Mouse (Mus musculus): ENCODE measurements around the gene Traf3. TPM values are rescaled to one million over a fixed set of nuclear protein-coding genes. Genes with fewer than 3 reads are reported as not detected.

Traf3 gene
- polyA plus RNA-seq, 1 experiment = 20.2 TPM

DNA sequence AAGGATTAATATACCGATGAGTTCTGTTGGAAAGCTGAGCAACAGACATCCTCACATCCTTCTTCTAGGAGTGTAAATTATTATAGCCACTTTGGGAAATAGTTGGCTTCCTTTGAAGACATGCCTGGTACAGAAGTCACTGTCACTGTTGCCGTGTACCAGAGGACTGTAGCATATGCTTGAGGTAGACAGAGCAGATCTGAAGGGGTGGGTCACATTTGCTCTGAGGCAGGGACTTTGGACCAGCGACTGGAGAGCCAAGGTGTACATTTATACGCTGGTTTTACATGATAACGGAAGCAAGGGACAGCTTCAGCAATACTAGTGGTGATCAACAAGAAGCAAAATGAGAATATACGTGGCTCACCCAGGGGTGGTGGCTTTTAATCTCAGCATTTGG is 52.7 kb downstream of the Traf3 start:
- TF ChIP-seq POLR2A (IDR thresholded peaks at IDR 0.05; ENCODE audit: borderline replicate concordance, extremely low read depth, low read depth, low read length) = no peak
- TF ChIP-seq CTCF (IDR thresholded peaks at IDR 0.05; ENCODE audit: insufficient read depth, low read length) = no peak
- H3K4me3 ChIP-seq (replicated peaks; ENCODE audit: extremely low read depth, low read depth, low read length) = no peak overlapping the region
- 97% methylated on average over 6 of the region's 6 CpGs for WGBS

DNA sequence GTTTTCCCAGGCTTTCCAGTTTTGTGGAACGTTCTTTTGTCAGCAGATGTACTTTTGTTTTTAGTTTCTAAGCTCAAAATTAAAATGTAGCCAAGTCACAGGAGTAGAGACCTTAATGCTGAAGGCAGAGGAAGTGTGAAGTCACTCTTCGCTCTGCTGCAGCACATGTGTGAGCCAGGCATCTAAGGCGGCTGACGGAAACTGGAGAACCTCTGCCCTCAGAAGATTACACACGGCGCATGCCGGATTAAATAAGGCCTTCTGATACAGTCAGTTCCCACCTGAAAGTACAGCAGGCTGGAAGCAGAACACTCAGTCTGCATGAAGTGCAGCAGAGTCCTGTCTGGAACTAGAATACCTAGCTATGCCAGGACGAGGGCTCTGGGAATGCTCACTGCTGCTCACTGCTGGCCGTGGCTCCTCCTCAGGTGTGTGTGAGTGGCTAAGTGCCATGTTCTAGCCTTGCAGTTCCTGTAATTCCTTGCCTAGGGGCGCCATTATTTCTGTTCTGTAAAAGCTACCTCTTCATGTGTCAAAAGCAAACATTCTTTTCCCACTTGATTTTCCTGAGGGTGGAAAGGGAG is 59.1 kb downstream of the Traf3 start:
- TF ChIP-seq CTCF (IDR thresholded peaks at IDR 0.05; ENCODE audit: insufficient read depth, low read length) (no peak), POLR2A (IDR thresholded peaks at IDR 0.05; ENCODE audit: borderline replicate concordance, extremely low read depth, low read depth, low read length) (no peak)
- Histone ChIP-seq H3K4me1 (ENCODE audit: control insufficient read depth, insufficient read depth, low read length) (no peaks in the 10 kb centered on the region), H3K4me3 (replicated peaks; ENCODE audit: extremely low read depth, low read depth, low read length) (no peak overlapping the region)
- peak; percentile 17 for DNase-seq
- 59% methylated on average over 10 of the region's 10 CpGs for WGBS

More for the DNA sequence above, 52.7 kb downstream of the Traf3 start:
- 0 out of 2 replicates have a peak, but pooled peaks cover 2% of the 10 kb centered on the region for H3K4me1 ChIP-seq (ENCODE audit: control insufficient read depth, insufficient read depth, low read length)
- DNase-seq = no peak

DNA sequence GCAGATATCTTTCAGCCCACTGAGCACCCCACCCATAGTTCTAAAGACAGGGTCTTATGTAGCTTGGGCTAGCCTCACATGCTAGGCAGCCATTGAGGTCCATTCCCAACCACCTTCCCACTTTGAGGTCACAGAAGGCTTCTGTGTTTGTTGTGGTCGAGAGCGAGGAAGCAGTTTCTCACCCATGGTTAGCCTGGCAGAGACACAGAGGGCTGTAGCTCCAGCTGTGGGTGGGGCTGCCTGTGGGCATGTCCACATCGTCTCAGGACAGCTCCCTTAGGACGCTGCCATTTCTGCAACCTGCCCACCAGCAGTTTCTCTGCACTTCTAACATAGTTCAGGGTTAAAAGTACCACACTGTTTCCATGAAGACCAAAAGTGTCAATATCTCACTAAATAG is 61.2 kb downstream of the Traf3 start:
- TF ChIP-seq POLR2A (IDR thresholded peaks at IDR 0.05; ENCODE audit: borderline replicate concordance, extremely low read depth, low read depth, low read length) = no peak
- no peak for TF ChIP-seq CTCF (IDR thresholded peaks at IDR 0.05; ENCODE audit: insufficient read depth, low read length)
- H3K4me3 ChIP-seq (replicated peaks; ENCODE audit: extremely low read depth, low read depth, low read length) = no peak overlapping the region
- no peaks in the 10 kb centered on the region for H3K4me1 ChIP-seq (ENCODE audit: control insufficient read depth, insufficient read depth, low read length)
- DNase-seq = no peak
- WGBS = 45% methylated on average over 4 of the region's 4 CpGs

DNA sequence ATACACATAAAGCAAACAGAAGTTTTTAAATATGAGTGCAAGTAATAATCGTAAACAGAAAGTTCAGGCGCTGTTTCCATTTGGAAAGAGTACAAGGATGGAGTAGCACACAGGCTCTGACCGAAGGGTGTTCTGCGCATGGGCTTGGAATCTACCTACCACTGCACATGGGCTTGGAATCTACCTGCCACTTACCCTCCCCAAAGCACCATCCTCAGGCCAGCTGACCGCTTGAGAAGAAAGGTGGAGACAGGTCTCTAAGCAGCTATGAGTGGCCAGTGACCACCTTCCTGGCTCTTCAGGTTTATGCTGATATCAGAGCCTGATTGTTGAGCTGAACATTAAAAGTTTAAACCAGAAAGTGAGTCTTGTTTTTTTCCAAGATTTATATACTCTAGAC is 62.3 kb downstream of the Traf3 start:
- TF ChIP-seq CTCF (IDR thresholded peaks at IDR 0.05; ENCODE audit: insufficient read depth, low read length) = no peak
- no peak for TF ChIP-seq POLR2A (IDR thresholded peaks at IDR 0.05; ENCODE audit: borderline replicate concordance, extremely low read depth, low read depth, low read length)
- WGBS = 76% methylated on average over 5 of the region's 5 CpGs
- no peak for DNase-seq
- no peaks in the 10 kb centered on the region for H3K4me1 ChIP-seq (ENCODE audit: control insufficient read depth, insufficient read depth, low read length)
- no peak overlapping the region for H3K4me3 ChIP-seq (replicated peaks; ENCODE audit: extremely low read depth, low read depth, low read length)

DNA sequence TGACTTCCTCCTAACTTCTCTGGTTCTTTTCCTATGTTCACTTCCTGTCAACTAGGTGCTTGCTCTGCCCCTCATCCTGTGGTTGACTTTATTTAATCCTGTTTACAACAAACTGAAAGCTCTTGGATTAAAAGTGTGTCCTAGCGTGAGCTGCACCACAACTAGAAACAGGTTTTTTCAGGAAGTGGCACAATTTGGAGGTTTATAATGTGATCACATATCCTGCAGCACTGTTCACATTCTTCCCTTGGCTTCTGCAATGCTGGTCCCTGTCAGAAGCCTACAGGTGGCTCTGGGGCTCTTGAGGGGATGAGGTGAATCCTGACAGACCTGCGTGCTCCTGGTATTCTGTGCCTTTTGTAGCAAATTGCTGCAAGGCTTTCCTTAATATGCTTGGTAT is 64.6 kb downstream of the Traf3 start:
- 76% methylated on average over 2 of the region's 2 CpGs for WGBS
- Histone ChIP-seq H3K4me1 (ENCODE audit: control insufficient read depth, insufficient read depth, low read length) (peaks cover 3% of the 10 kb centered on the region; the same call in 1 of the 2 replicates), H3K4me3 (replicated peaks; ENCODE audit: extremely low read depth, low read depth, low read length) (no peak overlapping the region)
- TF ChIP-seq POLR2A (IDR thresholded peaks at IDR 0.05; ENCODE audit: borderline replicate concordance, extremely low read depth, low read depth, low read length) (no peak), CTCF (IDR thresholded peaks at IDR 0.05; ENCODE audit: insufficient read depth, low read length) (no peak)
- no peak for DNase-seq

DNA sequence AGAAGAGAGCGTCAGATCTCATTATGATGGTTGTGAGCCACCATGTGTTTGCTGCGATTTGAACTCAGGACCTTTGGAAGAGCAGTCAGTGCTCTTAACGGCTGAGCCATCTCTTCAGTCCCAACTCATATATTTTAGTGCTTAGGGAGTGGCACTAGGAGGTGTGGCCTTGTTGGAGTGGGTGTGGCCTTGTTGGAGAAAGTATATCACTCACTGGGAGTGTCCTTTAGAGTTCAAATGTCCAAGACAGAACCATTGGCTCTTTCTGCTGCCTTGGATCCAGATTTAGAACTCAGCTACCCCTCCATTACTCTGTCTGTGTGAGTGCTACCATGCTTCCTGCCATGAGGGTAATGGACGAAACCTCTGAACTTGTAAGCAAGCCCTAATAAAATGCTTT is 67.6 kb downstream of the Traf3 start:
- no peak for DNase-seq
- WGBS = 90% methylated on average over 4 of the region's 4 CpGs
- no peak overlapping the region for H3K4me3 ChIP-seq (replicated peaks; ENCODE audit: extremely low read depth, low read depth, low read length)
- H3K4me1 ChIP-seq (ENCODE audit: control insufficient read depth, insufficient read depth, low read length) = peaks cover 3% of the 10 kb centered on the region; the same call in 1 of the 2 replicates
- TF ChIP-seq CTCF (IDR thresholded peaks at IDR 0.05; ENCODE audit: insufficient read depth, low read length) = no peak
- no peak for TF ChIP-seq POLR2A (IDR thresholded peaks at IDR 0.05; ENCODE audit: borderline replicate concordance, extremely low read depth, low read depth, low read length)

DNA sequence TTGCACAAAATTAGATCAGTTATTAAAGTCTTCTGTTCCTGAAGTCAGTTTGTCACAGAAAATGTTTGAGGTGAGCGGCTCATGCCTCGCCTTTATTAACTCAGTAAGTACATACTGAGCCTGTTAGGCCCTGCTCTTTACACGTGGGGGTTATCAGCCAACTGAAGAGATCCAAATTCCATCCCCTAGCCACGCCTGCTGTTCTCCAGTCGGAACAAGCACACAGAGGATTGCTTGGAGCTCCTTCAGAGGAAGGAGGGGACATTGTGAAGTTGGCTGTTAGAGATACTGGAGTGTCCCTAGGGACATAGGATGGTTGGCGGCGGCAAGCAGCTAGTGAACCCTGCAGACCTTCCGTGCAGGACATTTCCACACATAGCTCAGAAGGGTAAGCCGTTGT is 68.2 kb downstream of the Traf3 start:
- peak; percentile 29 for DNase-seq
- H3K4me3 ChIP-seq (replicated peaks; ENCODE audit: extremely low read depth, low read depth, low read length) = no peak overlapping the region
- peaks cover 3% of the 10 kb centered on the region; the same call in 1 of the 2 replicates for H3K4me1 ChIP-seq (ENCODE audit: control insufficient read depth, insufficient read depth, low read length)
- no peak for TF ChIP-seq POLR2A (IDR thresholded peaks at IDR 0.05; ENCODE audit: borderline replicate concordance, extremely low read depth, low read depth, low read length)
- no peak for TF ChIP-seq CTCF (IDR thresholded peaks at IDR 0.05; ENCODE audit: insufficient read depth, low read length)
- 61% methylated on average over 9 of the region's 9 CpGs for WGBS

DNA sequence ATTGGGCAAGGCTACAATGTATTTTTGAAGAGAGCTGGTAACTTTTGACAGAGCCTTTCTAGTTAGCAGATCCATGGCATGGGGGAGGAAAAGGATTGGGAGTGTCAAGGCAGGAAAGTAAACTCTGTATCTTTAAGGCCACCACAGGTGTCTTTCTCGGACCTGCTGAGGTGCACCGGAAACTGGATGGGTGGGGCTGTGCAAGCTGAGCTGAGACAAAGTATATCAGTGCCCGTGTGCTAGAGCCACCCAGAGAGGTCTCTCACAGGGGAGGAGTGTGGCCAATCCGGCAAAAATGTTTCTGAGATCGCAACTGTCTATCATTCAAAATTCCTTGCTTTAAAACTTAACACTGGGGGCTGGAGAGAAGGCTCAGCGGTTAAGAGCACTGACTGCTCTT is 69.5 kb downstream of the Traf3 start:
- 91% methylated on average over 6 of the region's 6 CpGs for WGBS
- H3K4me1 ChIP-seq (ENCODE audit: control insufficient read depth, insufficient read depth, low read length) = peaks cover 3% of the 10 kb centered on the region; the same call in 1 of the 2 replicates
- DNase-seq = no peak
- no peak overlapping the region for H3K4me3 ChIP-seq (replicated peaks; ENCODE audit: extremely low read depth, low read depth, low read length)
- TF ChIP-seq CTCF (IDR thresholded peaks at IDR 0.05; ENCODE audit: insufficient read depth, low read length) (no peak), POLR2A (IDR thresholded peaks at IDR 0.05; ENCODE audit: borderline replicate concordance, extremely low read depth, low read depth, low read length) (no peak)

DNA sequence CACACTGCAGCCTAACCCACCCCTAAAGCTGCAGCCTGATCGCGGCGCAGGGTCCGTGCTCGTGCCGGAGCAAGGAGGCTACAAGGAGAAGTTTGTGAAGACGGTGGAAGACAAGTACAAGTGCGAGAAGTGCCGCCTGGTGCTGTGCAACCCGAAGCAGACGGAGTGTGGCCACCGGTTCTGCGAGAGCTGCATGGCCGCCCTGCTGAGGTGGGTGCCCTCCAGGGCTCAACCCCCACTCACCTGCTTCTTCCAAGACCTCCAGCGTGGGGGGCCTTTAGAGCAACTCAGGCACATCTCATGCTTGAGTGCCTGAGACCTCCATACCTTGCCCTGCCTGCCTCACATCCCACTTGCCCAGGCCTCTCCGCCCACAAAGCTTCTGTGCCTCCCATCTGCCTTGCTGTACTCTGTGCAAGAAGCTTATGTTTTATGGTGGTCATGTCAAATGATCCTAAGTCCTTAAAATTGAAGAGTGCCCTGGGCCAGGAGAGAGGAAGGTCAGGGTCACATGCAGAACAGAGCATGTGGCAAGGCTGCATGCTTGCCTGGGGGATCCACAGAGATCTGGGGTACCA is 71.5 kb downstream of the Traf3 start:
- WGBS = 97% methylated on average over 16 of the region's 16 CpGs
- no peak for TF ChIP-seq POLR2A (IDR thresholded peaks at IDR 0.05; ENCODE audit: borderline replicate concordance, extremely low read depth, low read depth, low read length)
- TF ChIP-seq CTCF (IDR thresholded peaks at IDR 0.05; ENCODE audit: insufficient read depth, low read length) = no peak

DNA sequence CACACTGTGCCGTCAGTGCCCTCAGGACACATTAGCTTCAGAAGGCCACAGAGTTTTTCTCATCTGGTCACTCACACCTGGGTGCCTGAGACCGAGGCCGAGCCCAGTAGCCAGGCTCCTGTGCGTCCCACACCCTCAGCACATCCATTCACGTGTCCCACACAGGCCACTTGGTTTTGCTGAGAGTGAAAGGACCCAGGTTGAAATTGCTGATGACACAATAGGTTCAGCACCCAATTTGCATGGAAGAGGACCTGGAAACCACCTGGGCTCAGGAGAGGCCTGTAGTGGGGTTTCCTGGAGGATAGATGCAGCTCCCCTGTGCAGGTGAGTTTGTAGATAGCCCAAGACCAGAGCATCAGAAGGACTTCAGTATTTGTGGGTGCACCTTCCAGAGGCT is 72.2 kb downstream of the Traf3 start:
- no peak for TF ChIP-seq POLR2A (IDR thresholded peaks at IDR 0.05; ENCODE audit: borderline replicate concordance, extremely low read depth, low read depth, low read length)
- no peak for TF ChIP-seq CTCF (IDR thresholded peaks at IDR 0.05; ENCODE audit: insufficient read depth, low read length)
- no peak for DNase-seq
- Histone ChIP-seq H3K4me3 (replicated peaks; ENCODE audit: extremely low read depth, low read depth, low read length) (no peak overlapping the region), H3K4me1 (ENCODE audit: control insufficient read depth, insufficient read depth, low read length) (peaks cover 3% of the 10 kb centered on the region; the same call in 1 of the 2 replicates)
- WGBS = 82% methylated on average over 5 of the region's 5 CpGs

More for the DNA sequence above, 71.5 kb downstream of the Traf3 start:
- H3K4me3 ChIP-seq (replicated peaks; ENCODE audit: extremely low read depth, low read depth, low read length) = no peak overlapping the region
- peaks cover 3% of the 10 kb centered on the region; the same call in 1 of the 2 replicates for H3K4me1 ChIP-seq (ENCODE audit: control insufficient read depth, insufficient read depth, low read length)
- no peak for DNase-seq

Measured in lung, adult 2 months (tissue).